Mouse (Mus musculus): ENCODE results near the gene Txk.

DNA sequence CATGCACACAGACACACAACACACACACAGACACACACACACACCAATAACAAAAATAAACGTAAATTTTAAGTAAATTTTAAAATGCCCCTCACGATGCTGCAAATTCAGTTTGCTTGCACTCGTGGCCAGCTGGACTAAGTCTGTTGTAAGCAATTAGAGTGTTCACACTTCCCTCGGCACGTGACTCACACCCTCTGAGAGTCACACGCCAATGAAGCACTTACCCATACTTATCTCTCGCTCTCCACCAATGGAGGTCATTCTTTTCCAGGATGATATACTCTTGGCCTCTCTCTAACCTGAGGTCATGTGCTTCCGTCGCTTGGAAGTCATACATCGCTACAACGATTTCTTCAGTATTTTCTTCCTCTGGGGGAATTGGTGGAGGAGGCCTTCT is 29.2 kb upstream of the Txk start:
- no peak for TF ChIP-seq MAZ (IDR thresholded peaks at IDR 0.05; ENCODE audit: low read depth, low read length)
- TF ChIP-seq EP300 (IDR thresholded peaks at IDR 0.05; ENCODE audit: low read depth in 1 of 2, low read length in 2 of 2): no peak
- no peak for TF ChIP-seq RCOR1 (IDR thresholded peaks at IDR 0.05; ENCODE audit: low read depth, low read length)
- no peak for TF ChIP-seq CTCF (IDR thresholded peaks at IDR 0.05 in 2 of 3, conservative IDR thresholded peaks at IDR 0.05 in 1 of 3; ENCODE audit: control insufficient read depth in 1 of 3, insufficient read depth in 1 of 3, low read depth in 2 of 3, low read length in 3 of 3, poor library complexity in 1 of 3, severe bottlenecking in 1 of 3)
- TF ChIP-seq POLR2A (IDR thresholded peaks at IDR 0.05; ENCODE audit: control insufficient read depth in 1 of 2, insufficient read depth in 1 of 2, low read depth in 1 of 2, low read length in 2 of 2, poor library complexity in 1 of 2): no peak
- TF ChIP-seq TCF12 (IDR thresholded peaks at IDR 0.05; ENCODE audit: low read depth, low read length): no peak
- no peak for TF ChIP-seq TAL1 (IDR thresholded peaks at IDR 0.05; ENCODE audit: low read length)
- no peak for TF ChIP-seq BHLHE40 (IDR thresholded peaks at IDR 0.05; ENCODE audit: borderline replicate concordance, low read depth, low read length)
